Mouse (Mus musculus): Measurements from ENCODE around the gene Tnnt2. TPM values are rescaled to one million over a fixed set of nuclear protein-coding genes. Genes with fewer than 3 reads are reported as not detected.

Gene Tnnt2
- polyA plus RNA-seq, 1 experiment from 2014 or later: 3,947 TPM

- Histone ChIP-seq H3K9me3 (replicated peaks; ENCODE audit: control insufficient read depth, low read length) (no peaks in the 10 kb centered on the region), H3K4me3 (ENCODE audit: low read depth, low read length) (no peak overlapping the region), H3K4me1 (ENCODE audit: control insufficient read depth, insufficient read depth, low read length) (peaks cover 30% of the 10 kb centered on the region), H3K27me3 (ENCODE audit: control insufficient read depth, insufficient read depth, low read length) (peaks cover 7% of the 10 kb centered on the region; the same call in 1 of the 2 replicates), H3K4me2 (peak overlapping the region; percentile 23), H3K36me3 (ENCODE audit: control insufficient read depth, insufficient read depth, low read length) (peaks cover 7% of the 10 kb centered on the region; the same call in 1 of the 2 replicates), H3K27ac (ENCODE audit: low read depth, low read length) (peak overlapping the region; percentile 78), H3K9ac (ENCODE audit: low read depth, low read length) (peak overlapping the region; percentile 29; the same call in 1 of the 2 replicates)
- 0 out of 2 replicates have a peak, but pooled peaks have one; percentile 12 for ATAC-seq (replicated peaks; ENCODE audit: insufficient number of reproducible peaks, low FRiP score, low TSS enrichment)
- 57% methylated on average over 4 of the region's 4 CpGs for WGBS (ENCODE audit: insufficient replicate concordance)
Observed at GRCm38 (mm10) chr1:135813071-135813470, 23.1 kb upstream of the Tnnt2 start.

- Histone ChIP-seq H3K4me1 (ENCODE audit: control insufficient read depth, insufficient read depth, low read length) (peaks cover 35% of the 10 kb centered on the region), H3K9me3 (replicated peaks; ENCODE audit: control insufficient read depth, low read length) (no peaks in the 10 kb centered on the region), H3K4me3 (ENCODE audit: low read depth, low read length) (no peak overlapping the region), H3K9ac (ENCODE audit: low read depth, low read length) (no peak overlapping the region), H3K4me2 (no peak overlapping the region), H3K27ac (ENCODE audit: low read depth, low read length) (no peak overlapping the region; the same call in 1 of the 2 replicates), H3K27me3 (ENCODE audit: control insufficient read depth, insufficient read depth, low read length) (peaks cover 14% of the 10 kb centered on the region), H3K36me3 (ENCODE audit: control insufficient read depth, insufficient read depth, low read length) (peaks cover 4% of the 10 kb centered on the region; the same call in 1 of the 2 replicates)
- ATAC-seq (replicated peaks; ENCODE audit: insufficient number of reproducible peaks, low FRiP score, low TSS enrichment): no peak
- WGBS (ENCODE audit: insufficient replicate concordance): 79% methylated on average over 5 of the region's 5 CpGs
Observed at GRCm38 (mm10) chr1:135813687-135814395, 22.3 kb upstream of the Tnnt2 start.

DNA sequence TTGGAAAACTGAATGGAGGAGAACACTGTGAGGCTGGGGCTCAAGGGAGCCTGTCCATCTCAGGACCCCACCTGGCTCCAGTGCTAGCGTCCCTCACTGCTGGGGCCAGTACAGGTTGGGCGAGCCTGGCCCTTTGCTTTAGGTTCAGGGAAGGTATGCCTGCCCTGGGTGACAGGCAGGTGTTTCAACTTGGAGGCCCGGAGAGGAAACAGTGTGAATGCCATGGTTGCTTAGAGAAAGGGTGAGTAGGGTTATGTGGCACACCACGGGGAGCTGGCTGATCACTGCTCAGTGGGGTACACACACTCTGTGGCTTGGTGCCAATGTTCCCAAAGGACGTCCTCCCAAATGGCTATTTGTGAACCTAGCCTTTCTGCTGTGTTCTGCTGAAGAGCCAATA lies 21.6 kb upstream of the Tnnt2 start:
- no peak overlapping the region for H3K4me3 ChIP-seq (ENCODE audit: low read depth, low read length)
- peaks cover 20% of the 10 kb centered on the region for H3K27me3 ChIP-seq (ENCODE audit: control insufficient read depth, insufficient read depth, low read length)
- H3K9ac ChIP-seq (ENCODE audit: low read depth, low read length): no peak overlapping the region
- ATAC-seq (replicated peaks; ENCODE audit: insufficient number of reproducible peaks, low FRiP score, low TSS enrichment): no peak
- no peaks in the 10 kb centered on the region for H3K9me3 ChIP-seq (replicated peaks; ENCODE audit: control insufficient read depth, low read length)
- H3K36me3 ChIP-seq (ENCODE audit: control insufficient read depth, insufficient read depth, low read length): peaks cover 4% of the 10 kb centered on the region; the same call in 1 of the 2 replicates
- 81% methylated on average over 5 of the region's 5 CpGs for WGBS (ENCODE audit: insufficient replicate concordance)
- H3K4me1 ChIP-seq (ENCODE audit: control insufficient read depth, insufficient read depth, low read length): peaks cover 35% of the 10 kb centered on the region
- H3K27ac ChIP-seq (ENCODE audit: low read depth, low read length): no peak overlapping the region
- no peak overlapping the region for H3K4me2 ChIP-seq

DNA sequence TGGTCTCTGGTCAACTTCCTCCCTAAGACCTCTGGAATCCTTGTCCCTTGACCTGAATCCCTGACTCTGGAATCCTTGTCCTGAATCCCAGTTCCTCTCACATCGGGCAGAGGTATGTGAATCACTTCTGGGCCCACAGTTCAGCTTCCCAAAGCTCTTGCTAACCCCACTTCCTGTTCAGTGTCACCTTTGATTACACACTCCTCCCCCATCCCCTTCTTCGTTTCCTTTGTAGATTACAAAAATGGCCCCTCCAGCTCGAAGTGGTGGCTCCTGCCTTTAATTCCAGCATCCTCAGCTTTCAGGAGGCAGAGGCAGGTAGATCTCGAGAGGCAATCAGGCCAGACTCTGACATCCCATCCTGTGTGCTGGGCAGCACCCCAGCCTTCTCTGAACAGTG lies 18.6 kb upstream of the Tnnt2 start:
- Histone ChIP-seq H3K9me3 (replicated peaks; ENCODE audit: control insufficient read depth, low read length) (no peaks in the 10 kb centered on the region), H3K4me1 (ENCODE audit: control insufficient read depth, insufficient read depth, low read length) (peaks cover 25% of the 10 kb centered on the region), H3K36me3 (ENCODE audit: control insufficient read depth, insufficient read depth, low read length) (no peaks in the 10 kb centered on the region), H3K4me3 (ENCODE audit: low read depth, low read length) (no peak overlapping the region), H3K4me2 (no peak overlapping the region; the same call in 1 of the 2 replicates), H3K27ac (ENCODE audit: low read depth, low read length) (no peak overlapping the region), H3K27me3 (ENCODE audit: control insufficient read depth, insufficient read depth, low read length) (peaks cover 32% of the 10 kb centered on the region), H3K9ac (ENCODE audit: low read depth, low read length) (no peak overlapping the region)
- WGBS (ENCODE audit: insufficient replicate concordance): 43% methylated on average over 4 of the region's 4 CpGs
- ATAC-seq (replicated peaks; ENCODE audit: insufficient number of reproducible peaks, low FRiP score, low TSS enrichment): no peak

GRCm38 (mm10) chr1:135818481-135819086 lies 17.6 kb upstream of the Tnnt2 start, which contains the start of gene Lad1:
Gene Lad1 (plus strand): TSS chr1:135818598.
- peak within 1 kb of the TSS; percentile 64 for H3K4me3 ChIP-seq (ENCODE audit: low read depth, low read length)
- ATAC-seq (replicated peaks; ENCODE audit: insufficient number of reproducible peaks, low FRiP score, low TSS enrichment): no peak; the same call in 1 of the 2 replicates
- peaks cover 37% of the 10 kb centered on the region for H3K27me3 ChIP-seq (ENCODE audit: control insufficient read depth, insufficient read depth, low read length)
- no peaks in the 10 kb centered on the region for H3K9me3 ChIP-seq (replicated peaks; ENCODE audit: control insufficient read depth, low read length)
- H3K27ac ChIP-seq (ENCODE audit: low read depth, low read length): no peak within 1 kb of the TSS
- under 1% methylated on average over 63 of the region's 63 CpGs for WGBS (ENCODE audit: insufficient replicate concordance)
- H3K4me1 ChIP-seq (ENCODE audit: control insufficient read depth, insufficient read depth, low read length): peaks cover 18% of the 10 kb centered on the region
- H3K9ac ChIP-seq (ENCODE audit: low read depth, low read length): peak within 1 kb of the TSS; percentile 73
- H3K4me2 ChIP-seq: peak within 1 kb of the TSS; percentile 100
- no peaks in the 10 kb centered on the region for H3K36me3 ChIP-seq (ENCODE audit: control insufficient read depth, insufficient read depth, low read length)

DNA sequence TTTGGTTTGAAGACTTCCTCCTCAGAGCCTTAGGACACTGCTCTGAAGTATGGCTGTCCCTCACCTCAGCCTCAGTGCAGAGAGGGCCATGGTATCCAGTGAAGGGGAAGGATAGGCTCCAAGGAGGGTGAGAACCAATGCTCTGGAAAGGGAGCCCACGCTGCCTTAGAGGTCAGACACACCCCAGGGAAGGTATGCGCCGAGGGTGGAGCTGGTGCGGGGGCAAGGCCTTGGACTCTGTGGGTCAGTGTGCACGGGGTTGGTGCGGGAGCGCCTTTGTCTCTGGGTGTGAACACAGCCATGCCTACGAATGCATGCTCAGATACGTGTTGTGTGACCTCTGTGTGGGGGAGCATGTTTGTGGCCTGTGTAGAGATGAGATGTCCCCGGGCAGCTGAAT lies 16.1 kb upstream of the Tnnt2 start:
- no peak overlapping the region for H3K9ac ChIP-seq (ENCODE audit: low read depth, low read length)
- no peak overlapping the region for H3K4me2 ChIP-seq
- 79% methylated on average over 10 of the region's 10 CpGs for WGBS (ENCODE audit: insufficient replicate concordance)
- no peaks in the 10 kb centered on the region for H3K9me3 ChIP-seq (replicated peaks; ENCODE audit: control insufficient read depth, low read length)
- H3K27me3 ChIP-seq (ENCODE audit: control insufficient read depth, insufficient read depth, low read length): peaks cover 37% of the 10 kb centered on the region
- H3K4me1 ChIP-seq (ENCODE audit: control insufficient read depth, insufficient read depth, low read length): peaks cover 15% of the 10 kb centered on the region
- no peak for ATAC-seq (replicated peaks; ENCODE audit: insufficient number of reproducible peaks, low FRiP score, low TSS enrichment)
- no peaks in the 10 kb centered on the region for H3K36me3 ChIP-seq (ENCODE audit: control insufficient read depth, insufficient read depth, low read length)
- H3K27ac ChIP-seq (ENCODE audit: low read depth, low read length): no peak overlapping the region
- H3K4me3 ChIP-seq (ENCODE audit: low read depth, low read length): no peak overlapping the region

GRCm38 (mm10) chr1:135820736-135821364 lies 15.3 kb upstream of the Tnnt2 start:
- Histone ChIP-seq H3K4me2 (no peak overlapping the region), H3K36me3 (ENCODE audit: control insufficient read depth, insufficient read depth, low read length) (no peaks in the 10 kb centered on the region), H3K9ac (ENCODE audit: low read depth, low read length) (no peak overlapping the region), H3K27ac (ENCODE audit: low read depth, low read length) (no peak overlapping the region), H3K4me3 (ENCODE audit: low read depth, low read length) (no peak overlapping the region), H3K9me3 (replicated peaks; ENCODE audit: control insufficient read depth, low read length) (no peaks in the 10 kb centered on the region), H3K4me1 (ENCODE audit: control insufficient read depth, insufficient read depth, low read length) (peaks cover 15% of the 10 kb centered on the region), H3K27me3 (ENCODE audit: control insufficient read depth, insufficient read depth, low read length) (peaks cover 40% of the 10 kb centered on the region)
- 79% methylated on average over 16 of the region's 16 CpGs for WGBS (ENCODE audit: insufficient replicate concordance)
- ATAC-seq (replicated peaks; ENCODE audit: insufficient number of reproducible peaks, low FRiP score, low TSS enrichment): no peak

GRCm38 (mm10) chr1:135821780-135822179 lies 14.4 kb upstream of the Tnnt2 start:
- no peak for ATAC-seq (replicated peaks; ENCODE audit: insufficient number of reproducible peaks, low FRiP score, low TSS enrichment)
- Histone ChIP-seq H3K9ac (ENCODE audit: low read depth, low read length) (no peak overlapping the region), H3K27ac (ENCODE audit: low read depth, low read length) (no peak overlapping the region), H3K4me1 (ENCODE audit: control insufficient read depth, insufficient read depth, low read length) (peaks cover 15% of the 10 kb centered on the region), H3K4me2 (no peak overlapping the region), H3K27me3 (ENCODE audit: control insufficient read depth, insufficient read depth, low read length) (peaks cover 40% of the 10 kb centered on the region), H3K36me3 (ENCODE audit: control insufficient read depth, insufficient read depth, low read length) (no peaks in the 10 kb centered on the region), H3K4me3 (ENCODE audit: low read depth, low read length) (no peak overlapping the region), H3K9me3 (replicated peaks; ENCODE audit: control insufficient read depth, low read length) (no peaks in the 10 kb centered on the region)
- WGBS (ENCODE audit: insufficient replicate concordance): 80% methylated on average over 7 of the region's 7 CpGs
